Mouse (Mus musculus): Measurements from ENCODE around the gene Cdc42ep2.

DNA sequence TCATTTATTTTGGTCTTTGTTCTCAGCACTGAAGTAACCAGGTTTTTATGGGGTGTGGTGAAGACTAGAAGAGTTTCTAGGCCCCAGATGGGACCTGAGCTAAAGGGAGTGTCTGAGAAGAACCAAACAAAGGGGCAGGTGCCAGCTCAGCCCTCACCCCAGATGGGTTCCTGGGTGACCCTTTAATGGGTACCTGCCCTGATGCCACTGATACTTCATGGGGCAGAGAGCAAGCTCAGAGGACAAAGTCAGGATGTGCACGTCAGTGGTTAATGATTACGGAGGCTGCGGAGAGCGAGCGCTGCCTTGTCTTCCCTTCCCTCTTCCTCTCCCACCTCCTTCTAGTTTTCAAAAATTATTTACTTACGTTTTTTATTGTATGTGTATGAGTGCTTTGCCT is 43.5 kb downstream of the Cdc42ep2 start:
- TF ChIP-seq CTCF (IDR thresholded peaks at IDR 0.05; ENCODE audit: low read depth, low read length) (no peak), TAL1 (conservative IDR thresholded peaks at IDR 0.05; ENCODE audit: low read depth, low read length) (no peak), POLR2AphosphoS5 (IDR thresholded peaks at IDR 0.05; ENCODE audit: insufficient replicate concordance, low read depth, low read length) (no peak), GATA1 (IDR thresholded peaks at IDR 0.05; ENCODE audit: borderline replicate concordance, low read length) (no peak), GATA2 (IDR thresholded peaks at IDR 0.05; ENCODE audit: borderline replicate concordance, low read depth, low read length) (no peak)

Data from G1E (cell line).